In the genomic region with DNA sequence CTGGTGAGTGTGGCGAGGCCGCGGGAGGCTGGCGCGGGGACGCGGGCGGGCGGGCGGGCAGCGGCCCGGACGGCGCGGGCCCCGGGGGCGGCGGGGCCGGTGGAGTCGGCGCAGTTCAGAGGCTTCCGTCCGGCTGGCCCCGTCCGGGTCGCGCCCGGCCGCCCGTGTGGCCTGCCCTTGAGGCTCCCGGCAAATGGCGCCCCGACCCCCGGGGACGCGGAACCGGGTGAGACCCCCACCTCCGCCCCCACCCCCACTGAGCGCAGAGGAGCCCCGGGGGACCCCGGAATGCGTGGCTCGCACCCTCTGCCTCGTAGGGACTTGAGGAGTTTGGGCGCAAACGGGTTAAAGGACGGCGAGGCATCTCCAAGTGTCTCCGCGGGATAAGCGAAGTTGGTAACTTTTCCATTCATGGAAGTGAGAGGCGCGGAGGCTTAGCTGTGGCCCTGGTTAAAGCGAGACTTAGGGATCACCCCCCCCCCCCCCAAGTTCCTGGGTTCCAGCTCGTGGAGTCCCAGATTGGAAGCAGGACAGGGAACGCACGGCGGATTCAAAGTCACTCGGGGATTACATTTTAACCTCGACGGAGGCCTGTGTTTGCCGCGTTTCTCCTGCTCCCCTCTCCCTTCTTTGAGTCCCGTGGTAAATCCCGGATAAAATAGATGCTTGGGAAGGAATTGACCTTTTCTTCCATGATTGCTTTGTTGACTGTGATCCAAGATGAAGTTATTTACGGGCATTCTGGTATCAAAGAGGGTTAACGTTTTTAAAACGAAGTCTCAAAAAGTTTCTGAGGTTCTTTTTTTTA, we compare ENCODE assay signal across 8 mouse cellular contexts. TPM values are rescaled to one million over a fixed set of nuclear protein-coding genes. Genes with fewer than 3 reads are reported as not detected.
A peak's percentile ranks its signal among the peaks of the same experiment; 100 is the strongest.
DNase-seq lines count a peak whose midpoint lies in the region; ATAC-seq lines count a peak whose summit lies in the region.

No protein-coding gene starts in this region.

- 0% methylated on average over 63 of the region's 68 CpGs for WGBS in liver, embryonic 16.5 days (ENCODE audit: insufficient replicate concordance)
- whole genome bisulfite sequencing in neural tube, embryonic 15.5 days, result under 1% methylated on average over 54 of the region's 68 CpGs

- no peaks in the 10 kb centered on the region for H3K9me3 ChIP-seq in megakaryocyte, embryonic 14.5 days
- no peaks in the 10 kb centered on the region for H3K9me3 ChIP-seq in liver, embryonic 16.5 days (replicated peaks; ENCODE audit: control insufficient read depth, low read length)
- H3K9me3 ChIP-seq in neural tube, embryonic 15.5 days (replicated peaks), result no peaks in the 10 kb centered on the region

- peak overlapping the region; percentile 99 for H3K27ac ChIP-seq in liver, embryonic 16.5 days (ENCODE audit: low read length)
- H3K27ac ChIP-seq in neural tube, embryonic 15.5 days (replicated peaks), result peak overlapping the region; percentile 98

- peaks cover 11% of the 10 kb centered on the region for H3K36me3 ChIP-seq in megakaryocyte, embryonic 14.5 days (replicated peaks; ENCODE audit: low read length)
- no peaks in the 10 kb centered on the region for H3K36me3 ChIP-seq in liver, embryonic 16.5 days (ENCODE audit: control insufficient read depth, insufficient read depth)
- H3K36me3 ChIP-seq in neural tube, embryonic 15.5 days, result no peaks in the 10 kb centered on the region

- DNase-seq in cerebellum, adult 9-11 months, result peak; percentile 57
- DNase-seq in gastrocnemius, postnatal 25 days, result peak; percentile 40
- peak; percentile 70 for DNase-seq in kidney, adult 18-20 months
- DNase-seq in urinary bladder, adult 2 months (ENCODE audit: low spot score), result peak; percentile 39

- H3K4me3 ChIP-seq in megakaryocyte, embryonic 14.5 days (replicated peaks), result peak overlapping the region; percentile 97
- peak overlapping the region; percentile 99 for H3K4me3 ChIP-seq in liver, embryonic 16.5 days (ENCODE audit: low read depth, low read length)
- peak overlapping the region; percentile 97 for H3K4me3 ChIP-seq in neural tube, embryonic 15.5 days (replicated peaks)

- H3K4me2 ChIP-seq in liver, embryonic 16.5 days (ENCODE audit: low read depth, low read length), result peak overlapping the region; percentile 55
- peak overlapping the region; percentile 81 for H3K4me2 ChIP-seq in neural tube, embryonic 15.5 days

- no peak for ATAC-seq in megakaryocyte, adult 5-6 weeks (ENCODE audit: poor library complexity, severe bottlenecking)
- peak; percentile 28 for ATAC-seq in liver, embryonic 16.5 days (ENCODE audit: low read depth)
- ATAC-seq in neural tube, embryonic 15.5 days (ENCODE audit: low FRiP score), result peak; percentile 53

- H3K9ac ChIP-seq in liver, embryonic 16.5 days (ENCODE audit: low read depth, low read length), result peak overlapping the region; percentile 100
- H3K9ac ChIP-seq in neural tube, embryonic 15.5 days (replicated peaks), result peak overlapping the region; percentile 86

- H3K27me3 ChIP-seq in megakaryocyte, embryonic 14.5 days (replicated peaks), result no peaks in the 10 kb centered on the region
- H3K27me3 ChIP-seq in liver, embryonic 16.5 days (ENCODE audit: control insufficient read depth, insufficient read depth, low read depth, low read length), result no peaks in the 10 kb centered on the region
- no peaks in the 10 kb centered on the region for H3K27me3 ChIP-seq in neural tube, embryonic 15.5 days (replicated peaks)

- H3K4me1 ChIP-seq in megakaryocyte, embryonic 14.5 days, result peaks cover 34% of the 10 kb centered on the region
- peaks cover 16% of the 10 kb centered on the region for H3K4me1 ChIP-seq in liver, embryonic 16.5 days (ENCODE audit: control insufficient read depth, low read depth, low read length)
- H3K4me1 ChIP-seq in neural tube, embryonic 15.5 days, result peaks cover 13% of the 10 kb centered on the region

RNA-seq across cellular contexts. Expression of a gene that starts 0.6 kb away (rescaled TPM):
- polyA plus RNA-seq in megakaryocyte, embryonic 14.5 days (2012; ENCODE audit: insufficient read depth, low replicate concordance), result 0.43 TPM in 1 of 2 replicates, not detected in the other
- 8.6 and 10.7 TPM in 2 replicates for total RNA-seq in megakaryocyte, adult 5-6 weeks (2015)
- 10.4 and 12.2 TPM in 2 replicates for total RNA-seq in megakaryocyte, adult 5-6 weeks (2017)
- total RNA-seq in gastrocnemius, postnatal 25 days (2021), result 10 to 100 TPM; 12.8 to 16.1 TPM
- polyA plus RNA-seq in liver, embryonic 16.5 days (2015; fragmentation: Nextera tagmentation; extraction: Ambion mirVana), result 72.7 and 75.6 TPM in 2 replicates
- polyA plus RNA-seq in neural tube, embryonic 15.5 days (2015; fragmentation: Nextera tagmentation; extraction: Ambion mirVana), result 16.9 and 18.3 TPM in 2 replicates
- 24.7 and 33.3 TPM in 2 replicates for polyA plus RNA-seq in urinary bladder, adult 2 months (2012; rRNA removed)

Comparison
In these comparisons a context has a peak if more than half of its experiments do, and no peak if none do; other contexts are left out.
1. RNA of a gene that starts 0.6 kb away (polyA plus RNA-seq): 72.7 to 75.6 TPM in liver, embryonic 16.5 days, 24.7 to 33.3 TPM in urinary bladder, adult 2 months and 16.9 to 18.3 TPM in neural tube, embryonic 15.5 days; 0.43 TPM in megakaryocyte, embryonic 14.5 days; every median in the first group is over 10 times any median in the second.
2. Peak in every context shown above with its lines, with median percentiles within 50 percentile points of each other: H3K4me3 ChIP-seq and DNase-seq.